Comparison of ENCODE assay signal across 12 mouse cellular contexts in genomic region chr10:59967309-59967942, GRCm38 (mm10). TPM values are rescaled to one million over a fixed set of nuclear protein-coding genes. Genes with fewer than 3 reads are reported as not detected.
A peak's percentile ranks its signal among the peaks of the same experiment; 100 is the strongest.
DNase-seq lines count a peak whose midpoint lies in the region; ATAC-seq and TF ChIP-seq lines count a peak whose summit lies in the region.
"Had no signal": no experiment of that assay in that cellular context is flagged by ENCODE, and none has a peak within 500 bp of the region (broad histone marks: within the 10 kb centered on the region; RNA-seq: fewer than 3 reads in every experiment).

No protein-coding gene starts in this region.

- H3K27ac ChIP-seq in layer of hippocampus, adult 2 months = peak overlapping the region; percentile 9; the same call in 1 of the 2 replicates
- peak overlapping the region; percentile 37 for H3K27ac ChIP-seq in brown adipose tissue, adult 24 weeks (replicated peaks; ENCODE audit: low read depth, low read length)
- peak overlapping the region; percentile 100; the same call in 1 of the 2 replicates for H3K27ac ChIP-seq in embryonic facial prominence, embryonic 13.5 days
- no peak overlapping the region for H3K27ac ChIP-seq in midbrain, embryonic 10.5 days (replicated peaks)
- H3K27ac ChIP-seq: liver, embryonic 15.5 days; neural tube, embryonic 13.5 days had no signal

- H3K36me3 ChIP-seq in embryonic facial prominence, embryonic 13.5 days = no peaks in the 10 kb centered on the region
- H3K36me3 ChIP-seq in midbrain, embryonic 10.5 days = no peaks in the 10 kb centered on the region
- H3K36me3 ChIP-seq: G1E; liver, embryonic 15.5 days; neural tube, embryonic 13.5 days had no signal

- TF ChIP-seq CTCF in layer of hippocampus, adult 2 months (conservative IDR thresholded peaks at IDR 0.05) = no peak

- WGBS in embryonic facial prominence, embryonic 13.5 days = 82% methylated on average over 6 of the region's 6 CpGs
- WGBS in midbrain, embryonic 10.5 days = 89% methylated on average over 6 of the region's 6 CpGs

- no peak overlapping the region for H3K4me2 ChIP-seq in embryonic facial prominence, embryonic 13.5 days
- H3K4me2 ChIP-seq: liver, embryonic 15.5 days; neural tube, embryonic 13.5 days had no signal

- DNase-seq in layer of hippocampus, adult 2 months (ENCODE audit: low spot score in 2 of 2) = no peak
- DNase-seq in layer of hippocampus, adult 11-12 months (ENCODE audit: low spot score) = no peak
- DNase-seq in kidney, postnatal 36 days = peak; percentile 88 to 90
- DNase-seq in embryo, embryonic 10 days (ENCODE audit: low spot score) = no peak
- no peak for DNase-seq in thymus, postnatal 36 days
- DNase-seq in midbrain, embryonic 10.5 days (ENCODE audit: low spot score) = no peak

- no peak overlapping the region for H3K4me3 ChIP-seq in layer of hippocampus, adult 2 months
- H3K4me3 ChIP-seq in brown adipose tissue, adult 24 weeks (ENCODE audit: insufficient read depth, low read depth, low read length) = no peak overlapping the region
- no peak overlapping the region for H3K4me3 ChIP-seq in embryonic facial prominence, embryonic 13.5 days
- H3K4me3 ChIP-seq in midbrain, embryonic 10.5 days = no peak overlapping the region
- H3K4me3 ChIP-seq: liver, embryonic 15.5 days; neural tube, embryonic 13.5 days had no signal

- H3K9me3 ChIP-seq in embryonic facial prominence, embryonic 13.5 days = no peaks in the 10 kb centered on the region
- 0 out of 2 replicates have a peak, but pooled peaks cover 4% of the 10 kb centered on the region for H3K9me3 ChIP-seq in midbrain, embryonic 10.5 days (replicated peaks)
- H3K9me3 ChIP-seq: G1E; liver, embryonic 15.5 days; neural tube, embryonic 13.5 days had no signal

- H3K9ac ChIP-seq in embryonic facial prominence, embryonic 13.5 days = no peak overlapping the region
- H3K9ac ChIP-seq: liver, embryonic 15.5 days; neural tube, embryonic 13.5 days had no signal

- H3K4me1 ChIP-seq in brown adipose tissue, adult 24 weeks (ENCODE audit: control insufficient read depth, insufficient read depth, insufficient read length, low read length) = peaks cover 18% of the 10 kb centered on the region
- H3K4me1 ChIP-seq in embryonic facial prominence, embryonic 13.5 days = peaks cover 53% of the 10 kb centered on the region
- peaks cover 52% of the 10 kb centered on the region for H3K4me1 ChIP-seq in midbrain, embryonic 10.5 days

- no peak for ATAC-seq in embryonic facial prominence, embryonic 13.5 days (ENCODE audit: insufficient number of reproducible peaks, insufficient read depth, low FRiP score, low TSS enrichment, low read depth)
- ATAC-seq: hindbrain, embryonic 16.5 days had no signal

- H3K27me3 ChIP-seq in embryonic facial prominence, embryonic 13.5 days = no peaks in the 10 kb centered on the region
- H3K27me3 ChIP-seq in midbrain, embryonic 10.5 days (ENCODE audit: low read depth, poor library complexity, severe bottlenecking) = peaks cover 15% of the 10 kb centered on the region
- H3K27me3 ChIP-seq: neural tube, embryonic 13.5 days had no signal

RNA-seq across cellular contexts. Expression of gene Ddit4, which starts 15.8 kb away (rescaled TPM):
- 10 to 100 TPM; 63.6 to 66.7 TPM for total RNA-seq in layer of hippocampus, adult 2 months (2021)
- 6.1 and 17.7 TPM in 2 replicates for polyA plus RNA-seq in brown adipose tissue, adult 24 weeks (2012; ENCODE audit: insufficient read depth, insufficient read length, missing spikeins)
- 86.5 and 93.1 TPM in 2 replicates for polyA plus RNA-seq in embryonic facial prominence, embryonic 13.5 days (2015; fragmentation: Nextera tagmentation; extraction: Ambion mirVana)
- polyA plus RNA-seq in midbrain, embryonic 10.5 days (2016; fragmentation: Nextera tagmentation; extraction: Ambion mirVana) = 31.8 and 31.9 TPM in 2 replicates

RNA-seq across cellular contexts. Expression of gene Ascc1, which starts 35.2 kb away (rescaled TPM):
- total RNA-seq in layer of hippocampus, adult 2 months (2021) = 10 to 100 TPM; 15.3 to 17.2 TPM
- polyA plus RNA-seq in brown adipose tissue, adult 24 weeks (2012; ENCODE audit: insufficient read depth, insufficient read length, missing spikeins) = 19.2 and 20.6 TPM in 2 replicates
- polyA plus RNA-seq in embryonic facial prominence, embryonic 13.5 days (2015; fragmentation: Nextera tagmentation; extraction: Ambion mirVana) = 48.3 and 50.3 TPM in 2 replicates
- polyA plus RNA-seq in midbrain, embryonic 10.5 days (2016; fragmentation: Nextera tagmentation; extraction: Ambion mirVana) = 34.4 and 35.5 TPM in 2 replicates

RNA-seq across cellular contexts. Expression of gene Anapc16, which starts 35.5 kb away (rescaled TPM):
- 10 to 100 TPM; 64.8 to 71.4 TPM for total RNA-seq in layer of hippocampus, adult 2 months (2021)
- polyA plus RNA-seq in brown adipose tissue, adult 24 weeks (2012; ENCODE audit: insufficient read depth, insufficient read length, missing spikeins) = 59.1 and 60.8 TPM in 2 replicates
- 116 and 128 TPM in 2 replicates for polyA plus RNA-seq in embryonic facial prominence, embryonic 13.5 days (2015; fragmentation: Nextera tagmentation; extraction: Ambion mirVana)
- polyA plus RNA-seq in midbrain, embryonic 10.5 days (2016; fragmentation: Nextera tagmentation; extraction: Ambion mirVana) = 111 and 113 TPM in 2 replicates

Comparison
In these comparisons a context has a peak if more than half of its experiments do, and no peak if none do; other contexts are left out.
1. DNase-seq: peak in kidney, postnatal 36 days (2 of 2); none in layer of hippocampus, adult 2 months (0 of 2), layer of hippocampus, adult 11-12 months (single experiment), embryo, embryonic 10 days (single experiment), thymus, postnatal 36 days (0 of 2) and midbrain, embryonic 10.5 days (single experiment).